Mouse (Mus musculus) G1E (cell line): Measurements from ENCODE around the gene Tram1l1.

ENCODE experiments used
- CTCF ChIP-seq: IDR thresholded peaks from 2 replicates; pipeline ENCODE4 v1.5.1; 2012; ENCODE audit warnings: low read depth, low read length, inconsistent platforms, mixed read lengths
- GATA1 ChIP-seq: IDR thresholded peaks from 2 replicates; pipeline ENCODE4 v1.6.1; 2012; ENCODE audit warnings: borderline replicate concordance, low read length, inconsistent platforms, mixed read lengths
- GATA2 ChIP-seq: IDR thresholded peaks from 2 replicates; pipeline ENCODE4 v1.6.1; 2012; ENCODE audit warnings: low read depth, low read length, inconsistent platforms, borderline replicate concordance
- POLR2AphosphoS5 ChIP-seq: IDR thresholded peaks from 2 replicates; pipeline ENCODE4 v1.6.1; 2012; ENCODE audit warnings: low read depth, low read length, inconsistent platforms; ENCODE audit not compliant: insufficient replicate concordance
- TAL1 ChIP-seq: conservative IDR thresholded peaks from 2 replicates; pipeline ENCODE4 v1.6.1; 2012; ENCODE audit warnings: low read depth, low read length, inconsistent platforms, mixed read lengths

DNA sequence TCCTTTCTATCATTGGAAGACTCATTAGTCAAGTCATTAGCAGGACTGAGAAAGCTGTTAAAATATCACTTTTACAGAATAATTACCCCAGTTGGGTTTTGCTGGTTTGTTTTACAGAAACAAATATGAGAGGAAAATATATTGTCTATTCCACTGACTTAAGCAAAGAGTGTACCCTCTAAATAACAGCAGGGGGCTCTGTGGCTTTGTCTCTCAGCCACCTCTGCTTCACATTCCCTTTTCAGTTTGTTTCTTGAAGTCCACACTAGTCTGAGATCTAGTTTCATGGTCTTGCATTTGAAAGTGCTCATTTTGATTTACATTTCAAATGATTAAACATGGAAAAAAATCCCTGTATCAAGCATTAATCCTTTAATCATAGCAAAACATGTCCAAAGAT, 25.8 kb downstream of the Tram1l1 start:
- TF ChIP-seq CTCF (no peak), GATA2 (no peak), GATA1 (no peak), TAL1 (no peak), POLR2AphosphoS5 (no peak)
